Mouse (Mus musculus) MEL (cell line): ENCODE results near the gene Ten1.

Experiments
- CTCF ChIP-seq, 3 experiments: IDR thresholded peaks in 2 of 3; conservative IDR thresholded peaks in 1 of 3; 2 replicates each; pipeline ENCODE4 v1.5.1; 2011 to 2012; ENCODE audit warnings: low read length in 3 of 3, low read depth in 2 of 3, mild to moderate bottlenecking in 2 of 3, improper control_type of control experiment in 1 of 3, inconsistent platforms in 1 of 3, mixed read lengths in 1 of 3, moderate library complexity in 1 of 3; ENCODE audit not compliant: control insufficient read depth in 1 of 3, insufficient read depth in 1 of 3, poor library complexity in 1 of 3, severe bottlenecking in 1 of 3
- ELF1 ChIP-seq: IDR thresholded peaks from 2 replicates; pipeline ENCODE4 v1.6.1; 2014; ENCODE audit warnings: low read depth, mild to moderate bottlenecking, inconsistent platforms, low read length, improper control_type of control experiment, moderate library complexity
- ETS1 ChIP-seq: IDR thresholded peaks from 2 replicates; pipeline ENCODE4 v1.6.1; 2012; ENCODE audit warnings: low read depth, mild to moderate bottlenecking, inconsistent platforms, low read length, improper control_type of control experiment, moderate library complexity
- HCFC1 ChIP-seq: IDR thresholded peaks from 2 replicates; pipeline ENCODE4 v1.6.1; 2012; ENCODE audit warnings: low read depth, mild to moderate bottlenecking, inconsistent platforms, low read length, improper control_type of control experiment, moderate library complexity
- MAFK ChIP-seq: IDR thresholded peaks from 2 replicates; pipeline ENCODE4 v1.6.1; 2011; ENCODE audit warnings: low read depth, mild to moderate bottlenecking, low read length, improper control_type of control experiment, borderline replicate concordance
- MAX ChIP-seq: IDR thresholded peaks from 2 replicates; pipeline ENCODE4 v1.6.1; 2011; ENCODE audit warnings: low read length, improper control_type of control experiment
- POLR2A ChIP-seq, 2 experiments: IDR thresholded peaks; 2 replicates each; pipeline ENCODE4 v1.6.1; 2011 to 2012; ENCODE audit warnings: low read length in 2 of 2, mild to moderate bottlenecking in 2 of 2, control low read depth in 1 of 2, improper control_type of control experiment in 1 of 2, low read depth in 1 of 2, moderate library complexity in 1 of 2; ENCODE audit not compliant: control insufficient read depth in 1 of 2, insufficient read depth in 1 of 2, poor library complexity in 1 of 2
- USF1 ChIP-seq: IDR thresholded peaks from 2 replicates; pipeline ENCODE4 v1.6.1; 2014; ENCODE audit warnings: low read depth, mild to moderate bottlenecking, inconsistent platforms, low read length, improper control_type of control experiment, moderate library complexity
- USF2 ChIP-seq, 2 experiments: IDR thresholded peaks; 2 replicates each; pipeline ENCODE4 v1.6.1; 2011 to 2012; ENCODE audit warnings: improper control_type of control experiment in 2 of 2, low read length in 2 of 2, borderline replicate concordance in 1 of 2, inconsistent platforms in 1 of 2, low read depth in 1 of 2, mild to moderate bottlenecking in 1 of 2; ENCODE audit not compliant: insufficient read depth in 1 of 2

DNA sequence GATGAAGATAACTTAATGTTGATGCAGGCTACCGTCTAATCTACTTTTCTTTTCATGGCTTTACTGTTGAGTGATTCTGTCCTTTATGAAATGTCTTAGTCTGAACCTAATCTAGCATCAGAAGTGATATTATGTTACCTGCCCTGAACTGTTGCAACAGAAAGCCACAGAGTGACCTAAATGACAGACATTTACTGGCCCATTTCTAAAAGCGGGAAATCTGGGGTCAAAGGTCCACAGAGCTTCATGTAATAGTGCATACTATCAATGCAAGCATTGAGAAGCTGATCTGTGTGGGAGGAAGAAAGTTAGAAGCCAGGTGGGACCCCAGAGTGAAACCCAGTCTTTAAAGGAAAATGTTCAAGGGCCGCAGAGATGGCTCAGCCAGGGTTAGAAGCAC, 4.5 kb downstream of the Ten1 start:
- TF ChIP-seq CTCF (IDR thresholded peaks at IDR 0.05 in 2 of 3, conservative IDR thresholded peaks at IDR 0.05 in 1 of 3; ENCODE audit: control insufficient read depth in 1 of 3, insufficient read depth in 1 of 3, low read depth in 2 of 3, low read length in 3 of 3, poor library complexity in 1 of 3, severe bottlenecking in 1 of 3), result no peak
- no peak for TF ChIP-seq ETS1
- no peak for TF ChIP-seq MAX
- TF ChIP-seq USF1, result no peak
- TF ChIP-seq POLR2A (IDR thresholded peaks at IDR 0.05; ENCODE audit: control insufficient read depth in 1 of 2, insufficient read depth in 1 of 2, low read depth in 1 of 2, low read length in 2 of 2, poor library complexity in 1 of 2), result no peak
- no peak for TF ChIP-seq HCFC1
- TF ChIP-seq MAFK, result no peak
- no peak for TF ChIP-seq USF2 (IDR thresholded peaks at IDR 0.05; ENCODE audit: borderline replicate concordance in 1 of 2, insufficient read depth in 1 of 2, low read depth in 1 of 2, low read length in 2 of 2)
- TF ChIP-seq ELF1, result no peak
